ENCODE assay signal across 14 mouse cellular contexts in genomic region chr6:51708668-51709339, GRCm38 (mm10).
A peak's percentile ranks its signal among the peaks of the same experiment; 100 is the strongest.
DNase-seq lines count a peak whose midpoint lies in the region; ATAC-seq and TF ChIP-seq lines count a peak whose summit lies in the region.
"Had no signal": no experiment of that assay in that cellular context is flagged by ENCODE, and none has a peak within 500 bp of the region (broad histone marks: within the 10 kb centered on the region; RNA-seq: fewer than 3 reads in every experiment).

No protein-coding gene starts in this region.

- no peaks in the 10 kb centered on the region for H3K36me3 ChIP-seq in forebrain, embryonic 12.5 days (replicated peaks)
- no peaks in the 10 kb centered on the region for H3K36me3 ChIP-seq in forebrain, embryonic 10.5 days (replicated peaks)
- no peaks in the 10 kb centered on the region for H3K36me3 ChIP-seq in liver, postnatal 0 days (replicated peaks; ENCODE audit: insufficient read depth, low read length)
- no peaks in the 10 kb centered on the region for H3K36me3 ChIP-seq in liver, embryonic 11.5 days (ENCODE audit: control insufficient read depth, insufficient read depth, low read length)
- no peaks in the 10 kb centered on the region for H3K36me3 ChIP-seq in hindbrain, embryonic 16.5 days (ENCODE audit: control insufficient read depth, insufficient read depth, low read length)
- H3K36me3 ChIP-seq in neural tube, embryonic 12.5 days, result no peaks in the 10 kb centered on the region
- H3K36me3 ChIP-seq: limb, embryonic 15.5 days had no signal

- no peaks in the 10 kb centered on the region for H3K9me3 ChIP-seq in forebrain, embryonic 12.5 days
- no peaks in the 10 kb centered on the region for H3K9me3 ChIP-seq in forebrain, embryonic 10.5 days
- H3K9me3 ChIP-seq in liver, postnatal 0 days (ENCODE audit: low read length), result no peaks in the 10 kb centered on the region
- H3K9me3 ChIP-seq in liver, embryonic 11.5 days (ENCODE audit: control insufficient read depth, low read length), result no peaks in the 10 kb centered on the region
- H3K9me3 ChIP-seq in hindbrain, embryonic 16.5 days (ENCODE audit: control insufficient read depth, low read length), result no peaks in the 10 kb centered on the region
- no peaks in the 10 kb centered on the region for H3K9me3 ChIP-seq in neural tube, embryonic 12.5 days
- H3K9me3 ChIP-seq: limb, embryonic 15.5 days had no signal

- H3K4me2 ChIP-seq in forebrain, embryonic 12.5 days, result no peak overlapping the region
- no peak overlapping the region for H3K4me2 ChIP-seq in liver, postnatal 0 days (ENCODE audit: low read depth, low read length)
- H3K4me2 ChIP-seq in liver, embryonic 11.5 days, result no peak overlapping the region
- no peak overlapping the region for H3K4me2 ChIP-seq in hindbrain, embryonic 16.5 days (ENCODE audit: low read length)
- peak overlapping the region; percentile 20; the same call in 1 of the 2 replicates for H3K4me2 ChIP-seq in neural tube, embryonic 12.5 days (replicated peaks)
- H3K4me2 ChIP-seq: limb, embryonic 15.5 days had no signal

- no peak for TF ChIP-seq EP300 in liver, postnatal 0 days (IDR thresholded peaks at IDR 0.05; ENCODE audit: low read depth)

- no peak overlapping the region for H3K9ac ChIP-seq in forebrain, embryonic 12.5 days
- no peak overlapping the region for H3K9ac ChIP-seq in liver, postnatal 0 days (replicated peaks)
- no peak overlapping the region for H3K9ac ChIP-seq in liver, embryonic 11.5 days (ENCODE audit: low read depth, low read length)
- H3K9ac ChIP-seq in hindbrain, embryonic 16.5 days (ENCODE audit: low read depth, low read length), result no peak overlapping the region
- H3K9ac ChIP-seq in neural tube, embryonic 12.5 days, result no peak overlapping the region
- H3K9ac ChIP-seq: limb, embryonic 15.5 days had no signal

- no peaks in the 10 kb centered on the region for H3K27me3 ChIP-seq in forebrain, embryonic 12.5 days
- no peaks in the 10 kb centered on the region for H3K27me3 ChIP-seq in forebrain, embryonic 10.5 days (ENCODE audit: poor library complexity, severe bottlenecking)
- H3K27me3 ChIP-seq in liver, postnatal 0 days (ENCODE audit: insufficient read depth, low read length), result no peaks in the 10 kb centered on the region
- no peaks in the 10 kb centered on the region; the same call in 1 of the 2 replicates for H3K27me3 ChIP-seq in liver, embryonic 11.5 days (replicated peaks; ENCODE audit: control insufficient read depth, insufficient read depth, low read length)
- no peaks in the 10 kb centered on the region for H3K27me3 ChIP-seq in hindbrain, embryonic 16.5 days (replicated peaks; ENCODE audit: control insufficient read depth, insufficient read depth, low read length)
- no peaks in the 10 kb centered on the region for H3K27me3 ChIP-seq in neural tube, embryonic 12.5 days (replicated peaks)
- H3K27me3 ChIP-seq: limb, embryonic 15.5 days had no signal

- no peak for ATAC-seq in forebrain, embryonic 12.5 days (ENCODE audit: low FRiP score)
- peak; percentile 56; the same call in 1 of the 2 replicates for ATAC-seq in liver, postnatal 0 days
- no peak for ATAC-seq in liver, embryonic 11.5 days (replicated peaks; ENCODE audit: low FRiP score)
- ATAC-seq in hindbrain, embryonic 16.5 days, result peak; percentile 56; the same call in 1 of the 2 replicates
- ATAC-seq in neural tube, embryonic 12.5 days (ENCODE audit: low FRiP score, low read depth), result peak; percentile 82
- ATAC-seq: activated CD4-positive, CD25-positive, alpha-beta regulatory T cell, adult 4 months; CD4-positive, CD25-positive, alpha-beta regulatory T cell, adult 4 months had no signal

- H3K27ac ChIP-seq in forebrain, embryonic 12.5 days, result 0 out of 2 replicates have a peak overlapping the region, but pooled peaks have one; percentile 19
- no peak overlapping the region for H3K27ac ChIP-seq in forebrain, embryonic 10.5 days
- H3K27ac ChIP-seq in liver, postnatal 0 days (ENCODE audit: low read depth), result peak overlapping the region; percentile 44; the same call in 1 of the 2 replicates
- H3K27ac ChIP-seq in liver, embryonic 11.5 days (ENCODE audit: low read depth, low read length), result no peak overlapping the region
- peak overlapping the region; percentile 42 for H3K27ac ChIP-seq in hindbrain, embryonic 16.5 days (ENCODE audit: low read depth, low read length)
- no peak overlapping the region; the same call in 1 of the 2 replicates for H3K27ac ChIP-seq in neural tube, embryonic 12.5 days
- H3K27ac ChIP-seq: limb, embryonic 15.5 days had no signal

- no peak for TF ChIP-seq CTCF in liver, postnatal 0 days (IDR thresholded peaks at IDR 0.05; ENCODE audit: low read depth)

- peaks cover 14% of the 10 kb centered on the region; the same call in 1 of the 2 replicates for H3K4me1 ChIP-seq in forebrain, embryonic 12.5 days
- peaks cover 16% of the 10 kb centered on the region for H3K4me1 ChIP-seq in forebrain, embryonic 10.5 days
- H3K4me1 ChIP-seq in liver, postnatal 0 days (ENCODE audit: insufficient read depth), result 0 out of 2 replicates have a peak, but pooled peaks cover 2% of the 10 kb centered on the region
- H3K4me1 ChIP-seq in liver, embryonic 11.5 days (replicated peaks; ENCODE audit: control insufficient read depth, insufficient read depth, low read length), result 0 out of 2 replicates have a peak, but pooled peaks cover 3% of the 10 kb centered on the region
- H3K4me1 ChIP-seq in hindbrain, embryonic 16.5 days (ENCODE audit: control insufficient read depth, insufficient read depth, low read depth, low read length), result peaks cover 10% of the 10 kb centered on the region
- H3K4me1 ChIP-seq in neural tube, embryonic 12.5 days, result peaks cover 35% of the 10 kb centered on the region

- DNase-seq in forebrain, embryonic 10.5 days (ENCODE audit: extremely low spot score, low spot score), result no peak
- DNase-seq in liver, postnatal 0 days, result no peak
- no peak for DNase-seq in liver, embryonic 11.5 days (ENCODE audit: low spot score)
- DNase-seq in thymus, postnatal 4 days, result no peak
- no peak for DNase-seq in layer of hippocampus, adult 8-10 months (ENCODE audit: low spot score in 2 of 2)
- DNase-seq: retina, postnatal 1 day; thymus, postnatal 36 days had no signal

- no peak overlapping the region for H3K4me3 ChIP-seq in forebrain, embryonic 12.5 days (replicated peaks)
- no peak overlapping the region for H3K4me3 ChIP-seq in forebrain, embryonic 10.5 days
- H3K4me3 ChIP-seq in liver, postnatal 0 days (ENCODE audit: low read depth, low read length), result no peak overlapping the region
- H3K4me3 ChIP-seq in liver, embryonic 11.5 days (ENCODE audit: low read depth, low read length), result no peak overlapping the region
- no peak overlapping the region for H3K4me3 ChIP-seq in hindbrain, embryonic 16.5 days (ENCODE audit: low read length)
- H3K4me3 ChIP-seq in neural tube, embryonic 12.5 days, result no peak overlapping the region
- H3K4me3 ChIP-seq: erythroblast, embryonic 14.5 days; limb, embryonic 15.5 days had no signal

- 75% methylated on average over 9 of the region's 9 CpGs for WGBS in forebrain, embryonic 12.5 days
- WGBS in forebrain, embryonic 10.5 days, result 86% methylated on average over 9 of the region's 9 CpGs
- WGBS in liver, postnatal 0 days (ENCODE audit: insufficient replicate concordance), result 74% methylated on average over 9 of the region's 9 CpGs
- WGBS in liver, embryonic 11.5 days, result 65% methylated on average over 9 of the region's 9 CpGs
- 38% methylated on average over 9 of the region's 9 CpGs for WGBS in hindbrain, embryonic 16.5 days
- WGBS in neural tube, embryonic 12.5 days, result 7% methylated on average over 9 of the region's 9 CpGs

Comparison
In these comparisons a context has a peak if more than half of its experiments do, and no peak if none do; other contexts are left out.
1. ATAC-seq: peak in liver, postnatal 0 days (single experiment), hindbrain, embryonic 16.5 days (single experiment) and neural tube, embryonic 12.5 days (single experiment); none in forebrain, embryonic 12.5 days (single experiment) and liver, embryonic 11.5 days (single experiment).
2. H3K27ac ChIP-seq: peak in forebrain, embryonic 12.5 days (single experiment), liver, postnatal 0 days (single experiment) and hindbrain, embryonic 16.5 days (single experiment); none in forebrain, embryonic 10.5 days (single experiment), liver, embryonic 11.5 days (single experiment) and neural tube, embryonic 12.5 days (single experiment).